Mouse (Mus musculus) bone marrow, adult 2 months (tissue): ENCODE results near the gene Krtcap2.

Experiments used
- CTCF ChIP-seq: fragments of 200-500 bp; IDR thresholded peaks from 2 replicates; pipeline ENCODE4 v1.5.1; 2011; ENCODE audit warnings: low read length, control low read depth; ENCODE audit not compliant: control insufficient read depth, insufficient read depth
- POLR2A ChIP-seq: fragments of 200-500 bp; IDR thresholded peaks from 2 replicates; pipeline ENCODE4 v1.6.1; 2011; ENCODE audit warnings: low read depth, mild to moderate bottlenecking, control low read depth, low read length, borderline replicate concordance; ENCODE audit not compliant: control insufficient read depth

DNA sequence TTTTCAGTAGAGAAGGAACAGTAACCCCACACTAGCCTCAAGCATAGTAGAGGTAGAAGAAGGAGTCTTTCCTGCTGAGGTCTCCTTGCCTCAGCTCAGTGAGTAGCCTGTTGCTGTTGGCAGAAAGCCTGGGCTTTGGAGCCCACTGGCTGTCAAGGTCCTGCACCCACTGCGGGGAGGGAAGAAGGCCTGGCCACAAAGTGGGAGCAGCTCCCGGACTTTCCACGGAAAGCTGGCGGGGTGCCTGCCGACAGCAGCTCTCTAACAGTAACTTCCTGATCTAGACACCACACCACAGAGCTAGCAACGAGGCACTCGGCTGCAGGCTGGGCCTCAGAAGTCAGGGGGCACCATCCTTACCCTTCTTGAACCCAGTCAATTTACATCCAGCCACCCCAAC is 35.0 kb upstream of the Krtcap2 start:
- TF ChIP-seq CTCF (no peak), POLR2A (no peak)
